Mouse (Mus musculus): Measurements from ENCODE around the gene Il10rb. TPM values are rescaled to one million over a fixed set of nuclear protein-coding genes. Genes with fewer than 3 reads are reported as not detected.

Il10rb gene
- total RNA-seq, 2 experiments from 2014 or later = 115 to 133 TPM

DNA sequence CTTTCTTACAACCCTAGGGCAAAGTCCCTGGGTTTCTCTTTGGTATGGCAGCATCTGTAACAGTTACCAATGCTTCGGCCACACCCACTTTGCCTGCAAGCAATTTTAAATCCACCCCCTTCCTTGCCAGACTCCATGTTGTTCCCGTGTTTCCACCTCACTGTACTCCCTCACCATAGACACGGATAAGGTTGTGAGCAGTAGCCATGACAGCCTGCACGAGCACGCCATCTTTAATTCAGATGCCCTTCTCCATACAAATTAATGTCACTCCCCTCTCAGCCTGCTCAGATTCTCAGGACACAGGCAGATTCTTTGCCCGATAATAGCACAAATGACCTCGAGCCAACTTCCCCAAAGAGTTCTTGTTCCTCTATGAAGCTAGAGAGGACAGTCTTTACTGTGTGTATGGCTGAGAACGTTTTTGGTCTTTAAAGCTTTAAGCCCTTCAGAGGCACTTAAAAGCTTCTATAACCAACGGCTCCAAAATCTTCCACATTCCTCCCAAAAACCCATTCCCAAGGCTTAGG, 23.6 kb upstream of the Il10rb start:
- DNase-seq = no peak

DNA sequence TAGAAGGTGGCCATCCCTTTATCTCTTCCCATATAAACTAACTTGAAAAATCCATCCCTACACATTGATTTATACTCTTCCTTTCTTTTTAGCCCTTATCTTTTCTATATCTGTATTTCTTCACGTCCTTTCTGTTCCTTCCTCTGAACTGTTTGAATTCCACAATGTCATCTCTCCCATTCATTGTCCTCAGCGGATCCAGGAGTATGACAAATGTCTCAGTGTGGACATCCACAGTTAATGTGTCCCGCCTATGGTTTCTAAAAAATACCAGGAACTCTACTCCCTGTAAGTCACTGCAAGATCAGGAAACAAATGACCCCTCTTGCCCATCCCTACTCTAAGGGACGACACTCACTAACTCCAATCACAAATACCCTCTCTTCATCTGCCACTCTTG, 21.7 kb upstream of the Il10rb start:
- no peak for DNase-seq

DNA sequence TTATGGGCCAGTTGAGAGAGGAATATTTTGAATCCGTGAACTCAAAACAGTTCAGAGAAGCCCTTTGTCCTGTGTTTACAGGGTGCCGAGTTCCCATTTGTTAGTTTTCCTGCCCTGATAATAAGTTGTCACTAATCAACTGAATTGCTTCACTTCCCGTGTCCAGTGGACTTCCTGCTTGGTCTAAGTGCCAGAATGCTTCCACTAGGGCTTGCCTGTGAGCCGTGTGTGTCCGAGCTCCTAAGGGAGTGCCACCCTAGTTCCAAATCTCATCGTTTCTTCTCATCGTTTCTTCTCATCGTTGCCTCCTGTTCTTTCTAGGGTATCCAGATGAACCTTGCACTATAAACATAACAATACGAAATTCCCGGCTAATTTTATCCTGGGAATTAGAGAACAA, 20.3 kb upstream of the Il10rb start:
- peak; percentile 80 to 88 for DNase-seq

DNA sequence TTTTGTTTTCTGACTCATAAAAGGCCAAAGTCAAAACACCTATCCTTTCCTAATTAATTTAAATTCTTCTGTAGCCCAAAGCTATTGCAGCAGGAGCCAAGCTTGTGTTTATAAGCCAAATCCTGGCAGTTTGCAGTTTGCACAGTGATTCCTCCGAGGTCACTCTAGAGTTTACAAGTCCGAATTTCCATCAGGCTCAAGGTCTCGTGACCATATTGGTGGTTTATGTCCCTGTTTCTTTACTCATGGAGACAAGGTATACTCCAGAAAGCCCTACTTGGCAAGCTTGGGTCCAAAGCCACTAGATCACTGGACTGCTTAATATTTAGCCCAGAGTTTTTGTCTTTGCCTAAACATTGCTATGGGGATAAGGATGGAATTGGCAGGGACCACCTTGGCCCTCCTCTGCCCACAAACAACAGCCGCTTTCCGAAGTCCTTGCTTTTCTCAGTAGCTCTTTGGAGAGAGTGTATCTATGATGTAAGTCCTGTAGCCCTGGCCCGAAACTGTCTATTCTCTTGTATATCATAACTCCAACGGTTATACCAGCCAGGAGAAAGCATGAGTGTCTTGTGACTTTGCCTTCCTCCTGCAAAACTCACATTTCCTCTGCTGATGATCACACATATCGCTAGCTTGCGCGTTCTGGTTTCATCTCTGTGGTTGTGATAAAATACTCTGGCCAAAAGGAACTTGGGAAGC, 19.4 kb upstream of the Il10rb start:
- DNase-seq = no peak

DNA sequence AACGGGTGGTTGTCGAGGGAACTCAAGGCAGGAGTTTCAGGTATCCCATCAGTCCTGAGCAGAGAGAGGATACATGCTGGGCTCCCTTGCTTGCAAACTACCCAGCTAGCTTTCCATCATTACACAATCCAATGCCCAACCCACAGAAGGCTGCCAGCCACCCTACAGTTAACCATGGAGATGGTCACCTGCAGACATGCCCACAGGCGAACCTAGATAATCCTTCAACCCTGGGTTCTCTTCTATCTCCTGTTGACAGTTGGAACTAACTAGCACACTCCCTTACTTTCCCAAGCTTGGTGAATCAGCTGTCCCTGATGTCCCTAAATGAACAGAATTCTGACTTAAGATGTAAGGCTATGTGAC, 18.9 kb upstream of the Il10rb start:
- no peak for DNase-seq

DNA sequence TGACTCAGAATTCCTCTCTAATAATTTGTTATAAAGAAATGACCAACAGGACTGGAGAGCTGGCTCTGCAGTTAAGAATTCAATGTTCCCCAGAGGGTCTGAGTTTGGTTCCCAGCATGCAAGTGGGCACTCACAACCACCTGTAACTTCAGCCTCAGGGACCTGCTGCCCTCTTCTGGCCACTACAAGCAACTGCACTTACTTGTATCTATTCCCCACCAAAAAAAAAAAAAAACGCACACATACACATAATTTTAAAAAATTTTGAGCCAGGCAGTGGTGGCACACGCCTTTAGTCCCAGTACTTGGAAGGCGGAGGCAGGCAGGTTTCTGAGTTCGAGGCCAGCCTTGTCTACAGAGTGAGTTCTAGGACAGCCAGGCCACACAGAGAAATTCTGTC, 15.9 kb upstream of the Il10rb start:
- no peak for DNase-seq

DNA sequence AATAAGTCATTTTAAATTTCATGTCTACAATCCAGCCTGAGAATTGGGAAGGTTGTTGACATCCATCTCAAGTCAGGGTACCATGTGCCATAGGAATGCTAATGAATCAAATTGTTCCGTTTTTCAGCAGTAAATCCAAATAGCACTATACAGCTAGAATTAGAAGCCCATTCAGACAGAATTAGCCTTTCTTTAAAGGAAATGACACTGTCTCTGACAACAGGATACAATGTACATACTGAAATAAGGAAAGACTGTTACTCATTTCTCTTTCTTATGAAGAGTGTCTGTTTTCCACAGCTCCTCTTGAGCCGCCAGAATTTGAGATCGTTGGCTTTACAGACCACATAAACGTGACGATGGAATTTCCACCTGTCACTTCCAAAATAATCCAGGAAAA, 14.5 kb upstream of the Il10rb start, which contains the start of gene Gm21970:
Gm21970 (plus strand) TSS at position 301 of the 400 bp plus-strand sequence.
- DNase-seq = no peak

DNA sequence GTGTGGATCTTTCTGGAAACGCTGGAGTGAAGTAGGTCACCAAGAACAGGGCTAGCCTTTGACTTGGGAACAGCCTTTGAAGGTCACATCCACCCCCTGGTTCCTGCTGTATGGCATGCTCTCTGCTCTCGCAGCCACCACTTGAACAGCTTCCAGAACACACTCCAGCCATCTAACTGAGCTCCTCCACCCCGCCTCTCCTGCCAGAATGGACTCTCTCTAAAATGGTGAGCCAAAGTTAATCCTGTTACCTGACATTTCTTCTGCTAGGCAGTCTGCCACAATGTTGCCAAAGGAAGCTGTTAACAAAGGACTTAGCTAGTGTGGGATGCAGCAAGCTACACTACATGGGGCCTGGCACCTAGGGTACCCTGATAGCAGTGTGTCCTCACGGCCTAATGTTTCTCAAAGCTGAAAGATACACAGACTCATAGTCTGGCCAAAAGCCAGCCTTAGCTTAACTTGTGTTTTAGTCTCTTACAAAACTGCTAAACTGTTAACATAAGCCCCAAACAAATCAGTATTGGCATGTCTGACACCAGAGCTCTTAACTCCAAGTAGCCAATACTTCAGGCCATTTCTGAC, 11.0 kb upstream of the Il10rb start:
- DNase-seq = peak; percentile 45 to 66

DNA sequence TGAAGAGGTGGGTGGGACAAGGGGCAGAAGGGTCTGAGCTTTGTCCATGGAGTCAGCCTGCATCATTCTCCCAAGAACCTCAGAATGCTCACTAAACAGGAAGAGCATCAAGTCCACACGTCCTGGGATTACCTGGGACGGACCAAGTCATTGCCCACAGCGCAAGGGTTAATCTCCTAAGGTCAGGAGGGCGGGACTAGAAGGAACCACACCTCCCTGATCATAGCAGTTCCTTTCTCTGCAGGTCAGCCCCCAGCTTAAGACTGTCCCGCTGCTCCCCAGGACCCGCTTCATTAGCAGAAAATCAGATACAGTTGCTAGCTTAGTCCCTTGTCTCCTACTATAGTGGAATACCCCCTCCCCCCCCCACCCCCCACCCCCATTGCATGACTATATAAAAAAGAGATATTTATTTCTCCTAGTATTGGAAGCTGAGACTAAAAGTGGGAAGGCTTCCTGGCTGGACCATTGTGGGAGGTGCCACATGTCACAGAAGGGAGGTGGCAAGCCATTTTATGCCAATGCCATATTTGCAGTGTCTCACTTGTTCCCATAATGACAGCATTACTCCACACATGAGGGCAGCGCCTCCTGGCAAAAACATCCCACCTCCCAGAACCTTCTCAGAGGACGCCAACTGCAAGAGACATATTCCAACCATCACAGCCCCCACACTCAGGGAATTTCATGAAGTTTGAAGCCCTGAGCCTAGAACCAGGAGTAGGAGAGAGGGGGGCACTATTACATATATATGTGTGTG, 10.2 kb upstream of the Il10rb start:
- DNase-seq = no peak

DNA sequence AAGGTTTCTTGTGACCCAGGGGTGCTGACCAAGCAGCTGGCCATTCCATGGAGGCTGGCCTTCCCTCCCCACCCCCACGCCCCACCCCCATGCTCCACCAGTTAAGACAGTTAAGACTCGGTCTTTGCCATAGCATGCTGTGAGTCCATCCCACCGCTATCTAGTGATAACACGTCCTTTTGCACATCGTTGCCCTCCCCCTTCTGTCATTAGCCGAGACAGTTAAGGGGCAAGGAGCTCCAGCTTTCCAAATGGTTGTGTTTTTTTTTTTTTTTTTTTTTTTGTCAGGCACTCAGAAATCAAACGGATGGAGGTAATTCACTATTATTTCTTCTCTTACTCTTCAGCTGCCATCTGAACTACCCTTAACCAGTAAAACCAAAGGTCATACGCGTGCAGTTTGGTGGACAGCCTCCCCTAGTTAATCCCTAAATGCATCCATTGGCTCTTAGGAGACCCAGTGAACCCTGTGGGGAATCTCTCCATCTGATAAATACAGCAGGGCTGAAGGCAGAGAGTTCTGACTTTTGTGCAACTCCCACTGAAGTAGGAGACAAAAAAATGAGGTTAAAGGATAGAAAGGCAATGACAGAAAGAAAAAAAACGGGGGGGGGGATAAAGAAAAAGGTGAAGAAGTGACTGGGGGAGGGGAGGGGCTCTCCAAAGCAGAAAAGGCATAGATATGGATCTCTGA, 9.0 kb upstream of the Il10rb start:
- DNase-seq = no peak

DNA sequence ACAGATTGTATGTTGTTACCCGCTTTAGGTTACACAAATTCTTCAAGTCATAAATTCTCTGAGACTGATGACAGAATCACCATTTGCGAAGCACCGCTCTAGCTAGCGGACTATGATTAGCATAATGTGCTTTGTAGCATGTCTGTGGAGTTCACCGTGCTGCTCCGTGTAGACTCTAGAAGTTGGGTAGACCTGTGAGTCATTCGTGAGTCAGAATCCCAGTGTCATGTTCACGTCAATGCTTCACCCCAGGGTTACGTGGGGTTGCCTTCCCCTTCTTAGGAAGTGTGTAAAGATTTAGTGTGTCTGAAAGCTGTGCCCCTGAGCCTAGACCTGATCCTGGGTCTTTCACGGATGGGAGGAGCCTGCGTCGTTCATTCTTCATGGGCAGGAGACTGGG, 7.9 kb upstream of the Il10rb start:
- no peak for DNase-seq

DNA sequence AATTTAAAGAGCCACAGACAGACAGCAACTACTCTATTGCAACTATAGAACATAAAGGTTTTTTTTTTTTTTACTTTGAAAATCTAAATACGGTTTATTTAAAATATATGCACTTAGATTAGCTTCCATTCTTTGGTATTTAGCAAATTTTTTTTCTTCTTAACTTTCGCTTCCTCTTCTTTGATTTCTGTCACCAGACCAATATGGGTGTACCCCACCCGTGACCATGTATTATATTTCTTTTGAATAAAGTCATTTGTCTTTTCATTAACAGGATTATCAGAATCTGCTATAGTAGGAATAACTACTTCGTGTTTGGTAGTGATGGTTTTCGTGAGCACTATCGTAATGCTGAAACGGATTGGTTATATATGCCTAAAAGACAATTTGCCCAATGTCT, 7.0 kb upstream of the Il10rb start:
- no peak for DNase-seq

DNA sequence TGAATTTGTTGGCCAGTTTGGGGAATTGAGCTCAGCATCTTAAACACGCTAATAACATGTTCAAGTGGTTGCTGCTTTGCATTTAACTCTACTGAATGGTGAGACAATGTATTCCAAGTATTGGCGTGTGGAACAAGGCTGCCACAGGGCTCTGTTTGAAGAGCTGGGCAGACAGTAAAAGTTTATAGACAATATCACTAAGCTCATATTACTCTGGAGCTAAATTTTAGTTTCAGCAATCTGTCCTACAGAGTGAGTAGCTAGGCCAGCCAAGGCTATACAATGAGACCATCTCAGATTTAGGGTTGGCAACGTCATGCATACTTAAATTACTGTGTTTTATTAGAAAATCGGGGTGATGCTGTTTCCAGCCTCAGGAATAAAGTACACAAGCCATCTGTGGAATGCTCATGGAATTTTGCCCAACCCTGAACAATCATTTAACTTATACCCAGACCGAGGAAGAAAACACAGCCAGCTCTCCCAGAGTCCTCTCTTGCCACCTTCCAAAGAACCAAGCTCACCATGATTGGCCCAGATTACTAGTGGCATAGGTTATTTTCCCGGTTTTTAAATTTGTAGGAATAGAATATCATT, 4.3 kb upstream of the Il10rb start:
- DNase-seq = no peak

DNA sequence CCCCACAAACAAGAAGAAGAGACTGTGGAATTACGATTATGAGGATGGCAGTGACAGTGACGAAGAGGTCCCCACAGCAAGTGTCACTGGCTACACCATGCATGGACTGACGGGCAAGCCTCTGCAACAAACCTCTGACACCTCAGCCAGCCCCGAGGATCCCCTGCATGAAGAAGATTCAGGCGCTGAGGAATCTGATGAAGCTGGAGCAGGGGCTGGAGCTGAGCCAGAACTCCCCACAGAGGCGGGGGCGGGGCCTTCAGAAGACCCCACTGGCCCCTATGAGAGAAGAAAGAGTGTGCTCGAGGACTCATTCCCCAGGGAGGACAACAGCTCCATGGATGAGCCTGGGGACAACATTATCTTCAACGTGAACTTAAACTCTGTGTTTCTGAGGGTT, 2.2 kb upstream of the Il10rb start:
- DNase-seq = no peak

DNA sequence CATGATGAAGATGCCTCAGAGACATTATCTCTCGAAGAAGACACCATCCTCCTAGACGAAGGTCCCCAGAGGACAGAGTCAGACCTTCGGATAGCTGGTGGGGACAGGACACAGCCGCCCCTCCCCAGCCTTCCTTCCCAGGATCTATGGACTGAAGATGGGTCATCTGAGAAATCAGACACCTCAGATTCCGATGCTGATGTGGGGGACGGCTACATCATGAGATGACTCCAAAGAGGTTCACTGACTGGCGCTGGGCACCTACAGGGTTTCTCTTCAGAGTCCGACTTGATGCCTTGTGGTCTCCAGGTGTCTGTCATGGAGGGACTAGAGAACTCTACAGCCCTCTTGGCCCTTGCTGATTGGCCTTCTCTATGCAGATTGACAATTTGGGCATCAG, 1.8 kb upstream of the Il10rb start:
- DNase-seq = no peak

DNA sequence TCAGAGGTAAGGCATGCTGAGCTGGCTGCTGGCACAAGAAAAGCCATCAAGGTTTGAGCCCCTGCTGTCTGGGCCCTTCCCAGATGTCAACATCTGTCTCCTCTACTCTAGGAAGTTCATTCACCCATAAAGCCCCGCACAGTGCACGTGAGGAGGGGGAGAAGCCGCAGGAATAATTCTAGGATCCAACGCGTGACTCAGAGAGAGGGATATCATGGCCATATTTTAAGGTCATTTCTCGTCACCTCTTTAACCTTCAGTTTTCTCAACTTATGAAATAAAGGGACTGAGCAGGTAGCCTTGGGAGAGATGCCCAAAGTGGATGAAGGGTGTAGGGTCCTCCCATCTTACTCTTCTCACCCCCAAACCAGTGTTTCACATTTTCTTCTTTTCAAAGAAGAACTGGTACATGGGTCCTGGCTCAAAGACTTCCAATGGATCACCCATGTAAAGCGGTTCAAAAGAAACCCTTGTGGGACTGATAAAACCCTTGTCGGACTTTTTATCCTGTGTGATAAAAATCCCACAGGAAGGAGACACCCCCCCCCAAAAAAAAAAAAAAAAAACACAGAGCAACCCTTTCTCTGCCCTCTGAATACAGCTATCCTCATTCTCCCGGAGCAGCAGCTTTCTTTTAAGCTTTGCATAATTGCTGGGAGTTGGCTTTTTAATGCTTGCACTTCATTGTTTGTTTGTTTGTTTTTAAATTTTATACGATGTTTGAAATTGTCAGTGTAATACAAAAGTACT, 961 bp upstream of the Il10rb start:
- DNase-seq = no peak

DNA sequence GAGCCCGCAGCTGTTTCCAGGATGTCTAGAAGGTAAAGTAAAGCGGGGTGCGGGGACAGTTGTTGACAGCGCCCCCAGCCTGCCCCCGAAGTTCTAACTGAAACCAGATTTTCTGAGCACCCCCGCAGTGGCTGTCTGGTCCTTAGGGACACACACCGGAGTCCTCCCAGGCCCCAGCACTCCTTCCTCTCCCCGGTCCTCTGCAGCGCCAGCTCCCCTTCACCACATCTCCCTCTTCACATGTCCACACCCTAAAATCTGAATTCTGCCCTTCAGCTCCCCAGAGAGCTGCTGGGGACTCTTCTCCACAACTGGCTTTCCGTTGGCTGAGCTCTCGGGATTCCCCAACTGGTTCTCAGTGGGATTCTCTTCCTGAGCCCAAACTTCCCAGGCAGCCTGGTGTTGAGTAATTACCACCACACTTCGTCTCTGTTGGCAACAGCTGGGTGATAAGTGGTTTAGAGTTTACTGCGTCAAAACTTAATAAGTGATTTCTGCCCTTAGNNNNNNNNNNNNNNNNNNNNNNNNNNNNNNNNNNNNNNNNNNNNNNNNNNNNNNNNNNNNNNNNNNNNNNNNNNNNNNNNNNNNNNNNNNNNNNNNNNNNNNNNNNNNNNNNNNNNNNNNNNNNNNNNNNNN, 739 bp downstream of the Il10rb start:
- DNase-seq = peak; percentile 77 to 79

DNA sequence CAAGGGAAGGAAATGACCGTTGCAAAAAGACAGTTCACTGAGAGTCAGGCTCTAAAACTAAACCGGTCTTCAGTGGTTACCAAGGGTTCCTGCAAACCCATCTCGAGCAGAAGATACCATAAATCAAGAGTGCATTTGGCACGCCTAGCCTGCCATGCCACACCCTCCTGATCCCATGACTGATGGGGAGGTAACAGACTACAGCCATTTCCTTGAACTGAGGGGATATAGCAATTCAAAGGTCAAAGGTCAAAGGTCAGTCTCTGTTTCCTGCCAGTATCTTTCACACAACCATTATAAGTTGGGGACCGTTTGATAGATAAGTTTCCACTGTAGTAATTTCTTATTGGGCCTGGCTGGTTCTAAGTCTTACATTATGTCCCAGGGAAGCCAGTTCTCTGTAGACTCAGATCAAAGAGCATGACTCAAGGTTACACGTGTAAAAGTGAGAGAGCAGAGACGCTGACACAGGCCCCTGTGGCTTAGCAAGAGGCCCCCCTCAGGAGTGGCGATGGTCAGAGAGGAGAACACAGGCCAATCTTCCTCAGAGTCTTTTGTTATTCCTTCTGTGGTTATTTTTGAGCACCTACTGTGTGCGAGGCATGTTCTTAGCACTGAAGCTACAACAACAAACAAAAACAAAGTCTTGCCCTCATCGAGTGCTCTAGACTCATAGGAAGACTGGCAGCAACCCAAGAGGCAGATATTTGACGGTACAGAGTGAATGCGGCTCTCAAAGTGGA, 7.3 kb downstream of the Il10rb start:
- no peak for DNase-seq

DNA sequence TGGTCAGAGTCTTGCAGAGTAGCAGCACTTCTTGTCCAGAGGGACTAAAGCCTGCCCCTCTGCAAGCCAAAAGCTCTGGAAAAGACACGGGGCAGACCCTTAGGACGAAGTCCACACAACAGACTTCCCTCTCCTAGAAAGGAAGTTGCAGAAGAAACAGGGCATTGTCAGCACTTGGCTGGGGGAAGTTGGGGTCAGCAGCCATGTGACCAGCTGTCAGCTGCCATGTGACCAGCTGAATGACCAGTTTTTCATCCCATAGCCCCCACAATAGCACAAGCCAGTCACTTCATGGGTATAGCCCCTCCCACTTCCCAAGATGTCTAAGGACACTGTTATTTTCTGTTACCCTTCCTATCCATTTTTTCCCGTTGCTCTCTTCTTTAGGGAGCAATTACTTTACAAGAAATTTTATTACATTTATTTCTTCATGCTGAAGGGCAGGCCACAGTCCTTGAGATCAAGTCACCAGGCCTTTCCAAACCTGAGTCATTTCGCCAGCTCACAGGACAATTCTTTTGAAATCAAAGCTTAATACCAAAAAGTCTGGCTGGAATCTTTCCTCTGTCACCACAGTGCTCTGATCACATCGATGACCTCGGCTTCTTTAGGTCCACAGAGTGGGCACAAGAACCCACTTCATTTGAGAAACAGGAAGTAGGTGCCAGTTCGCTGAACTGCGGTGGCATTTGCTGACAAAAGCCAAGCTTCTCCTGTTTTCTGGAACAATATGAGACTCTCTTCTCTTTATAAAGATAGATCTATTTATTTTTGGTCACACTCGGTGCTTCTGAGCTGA, 9.6 kb downstream of the Il10rb start:
- peak in 1 of 2 experiments; percentile 70 for DNase-seq
